20 mouse cellular contexts compared by ENCODE assay signal in the genomic region with DNA sequence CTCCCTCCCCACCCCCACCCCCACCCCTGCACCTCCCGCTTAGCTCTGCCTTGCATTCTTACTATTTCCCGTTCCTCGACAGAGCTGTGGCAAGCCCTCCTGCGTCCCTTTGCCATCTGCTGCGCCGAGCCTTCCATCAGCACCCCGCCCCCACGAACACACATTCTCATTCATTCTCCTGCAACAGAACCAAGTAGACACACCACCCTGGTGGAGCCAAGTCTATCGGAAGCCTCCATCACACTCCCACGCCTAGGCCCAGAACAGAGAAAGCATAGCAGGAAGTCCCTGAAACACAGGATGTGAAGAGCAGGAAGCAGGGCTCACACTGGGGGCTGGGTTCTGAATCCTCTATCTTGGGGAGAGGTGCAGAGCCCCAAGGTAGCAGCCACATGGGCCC. TPM values are rescaled to one million over a fixed set of nuclear protein-coding genes. Genes with fewer than 3 reads are reported as not detected.
DNase-seq lines count a peak whose midpoint lies in the region; ATAC-seq lines count a peak whose summit lies in the region.
"Had no signal": no experiment of that assay in that cellular context is flagged by ENCODE, and none has a peak within 500 bp of the region (broad histone marks: within the 10 kb centered on the region; RNA-seq: fewer than 3 reads in every experiment).

No protein-coding gene starts in this region.

- no peak for ATAC-seq in forebrain, embryonic 13.5 days
- peak; percentile 66 for ATAC-seq in frontal cortex, adult (ENCODE audit: low TSS enrichment)
- no peak for ATAC-seq in activated CD4-positive, CD25-positive, alpha-beta regulatory T cell, adult 4 months
- ATAC-seq: forebrain, embryonic 16.5 days; intestine, embryonic 15.5 days; Patski had no signal

- no peak overlapping the region for H3K4me3 ChIP-seq in forebrain, embryonic 13.5 days
- H3K4me3 ChIP-seq in forebrain, embryonic 10.5 days, result no peak overlapping the region
- H3K4me3 ChIP-seq: embryonic facial prominence, embryonic 15.5 days; heart, embryonic 13.5 days; intestine, embryonic 15.5 days; liver, embryonic 13.5 days; stomach, embryonic 15.5 days had no signal

- no peaks in the 10 kb centered on the region for H3K36me3 ChIP-seq in forebrain, embryonic 13.5 days (ENCODE audit: poor library complexity, severe bottlenecking)
- no peaks in the 10 kb centered on the region for H3K36me3 ChIP-seq in forebrain, embryonic 10.5 days (replicated peaks)
- H3K36me3 ChIP-seq: embryonic facial prominence, embryonic 15.5 days; heart, embryonic 13.5 days; intestine, embryonic 15.5 days; liver, embryonic 13.5 days; stomach, embryonic 15.5 days had no signal

- H3K27ac ChIP-seq in forebrain, embryonic 13.5 days, result 0 out of 2 replicates have a peak overlapping the region, but pooled peaks have one; percentile 15
- no peak overlapping the region for H3K27ac ChIP-seq in forebrain, embryonic 10.5 days
- H3K27ac ChIP-seq: embryonic facial prominence, embryonic 15.5 days; intestine, embryonic 15.5 days; kidney, postnatal 0 days; liver, embryonic 13.5 days; stomach, embryonic 15.5 days had no signal

- no peaks in the 10 kb centered on the region for H3K9me3 ChIP-seq in forebrain, embryonic 13.5 days (replicated peaks)
- H3K9me3 ChIP-seq in forebrain, embryonic 10.5 days, result no peaks in the 10 kb centered on the region; the same call in 1 of the 2 replicates
- H3K9me3 ChIP-seq: embryonic facial prominence, embryonic 15.5 days; heart, embryonic 13.5 days; intestine, embryonic 15.5 days; liver, embryonic 13.5 days; stomach, embryonic 15.5 days had no signal

- 70% methylated on average over 10 of the region's 10 CpGs for WGBS in forebrain, embryonic 13.5 days
- WGBS in forebrain, embryonic 10.5 days, result 93% methylated on average over 10 of the region's 10 CpGs

- peaks cover 35% of the 10 kb centered on the region for H3K4me1 ChIP-seq in forebrain, embryonic 13.5 days
- peaks cover 36% of the 10 kb centered on the region for H3K4me1 ChIP-seq in forebrain, embryonic 10.5 days
- H3K4me1 ChIP-seq: intestine, embryonic 15.5 days; liver, embryonic 13.5 days; stomach, embryonic 15.5 days had no signal

- intact Hi-C loops in gastrocnemius, postnatal 36 days (cut with DNase I), result no loop called here

- no peak for DNase-seq in forebrain, embryonic 10.5 days (ENCODE audit: extremely low spot score, low spot score)
- peak; percentile 63 to 78 for DNase-seq in left cerebral cortex, adult 18-20 months (ENCODE audit: low spot score in 2 of 2)
- DNase-seq in right cerebral cortex, postnatal 14 days, result peak; percentile 57
- DNase-seq in kidney, postnatal 36 days, result no peak
- no peak for DNase-seq in gastrocnemius, postnatal 36 days
- DNase-seq: cerebellum, adult 18-20 months; liver, embryonic 13.5 days; spleen, adult 18-20 months; thymus, postnatal 14 days had no signal

- H3K4me2 ChIP-seq in forebrain, embryonic 13.5 days, result no peak overlapping the region
- H3K4me2 ChIP-seq: embryonic facial prominence, embryonic 15.5 days; heart, embryonic 13.5 days; intestine, embryonic 15.5 days; liver, embryonic 13.5 days; stomach, embryonic 15.5 days had no signal

- no peak overlapping the region for H3K9ac ChIP-seq in forebrain, embryonic 13.5 days
- H3K9ac ChIP-seq: embryonic facial prominence, embryonic 15.5 days; heart, embryonic 13.5 days; intestine, embryonic 15.5 days; liver, embryonic 13.5 days; stomach, embryonic 15.5 days had no signal

- H3K27me3 ChIP-seq in forebrain, embryonic 13.5 days, result no peaks in the 10 kb centered on the region
- peaks cover 28% of the 10 kb centered on the region for H3K27me3 ChIP-seq in forebrain, embryonic 10.5 days (ENCODE audit: poor library complexity, severe bottlenecking)
- H3K27me3 ChIP-seq: heart, embryonic 13.5 days; intestine, embryonic 15.5 days; liver, embryonic 13.5 days; Patski; stomach, embryonic 15.5 days had no signal

RNA-seq across cellular contexts. Expression of gene Rtl6, which starts 51.6 kb away (rescaled TPM):
- 43.5 and 50.2 TPM in 2 replicates for polyA plus RNA-seq in forebrain, embryonic 13.5 days (2015; fragmentation: Nextera tagmentation; extraction: Ambion mirVana)
- 25.5 and 26.9 TPM in 2 replicates for polyA plus RNA-seq in forebrain, embryonic 10.5 days (2016; fragmentation: Nextera tagmentation; extraction: Ambion mirVana)
- total RNA-seq in left cerebral cortex, adult 18-20 months (2021), result 10 to 100 TPM; 49.2 to 50.3 TPM
- 1 to 10 TPM; 3.1 to 3.4 TPM for total RNA-seq in gastrocnemius, postnatal 36 days (2021)
- polyA plus RNA-seq in activated CD4-positive, CD25-positive, alpha-beta regulatory T cell, adult 4 months (2017; shearing (Covaris generic)), result 1 to 10 TPM; 1.5 to 1.6 TPM

RNA-seq across cellular contexts. Expression of gene Shisal1, which starts 59.1 kb away (rescaled TPM):
- 6.1 TPM in 2 replicates for polyA plus RNA-seq in forebrain, embryonic 13.5 days (2015; fragmentation: Nextera tagmentation; extraction: Ambion mirVana)
- polyA plus RNA-seq in forebrain, embryonic 10.5 days (2016; fragmentation: Nextera tagmentation; extraction: Ambion mirVana), result 1.0 TPM in 2 replicates
- 10 to 100 TPM; 41.6 to 49.5 TPM for total RNA-seq in left cerebral cortex, adult 18-20 months (2021)
- total RNA-seq in gastrocnemius, postnatal 36 days (2021), result under 1 TPM; 0.43 to 0.74 TPM
- not detected for polyA plus RNA-seq in activated CD4-positive, CD25-positive, alpha-beta regulatory T cell, adult 4 months (2017; shearing (Covaris generic))
- total RNA-seq: megakaryocyte-erythroid progenitor cell, adult 5-6 weeks had no signal

Comparison
In these comparisons a context has a peak if more than half of its experiments do, and no peak if none do; other contexts are left out.
1. DNase-seq: peak in left cerebral cortex, adult 18-20 months (2 of 2) and right cerebral cortex, postnatal 14 days (single experiment); none in forebrain, embryonic 10.5 days (single experiment), kidney, postnatal 36 days (0 of 2) and gastrocnemius, postnatal 36 days (0 of 2).
2. RNA of gene Rtl6, which starts 51.6 kb away (polyA plus RNA-seq): 43.5 to 50.2 TPM in forebrain, embryonic 13.5 days and 25.5 to 26.9 TPM in forebrain, embryonic 10.5 days; 1.5 to 1.6 TPM in activated CD4-positive, CD25-positive, alpha-beta regulatory T cell, adult 4 months; every median in the first group is over 10 times any median in the second.